Mouse (Mus musculus) hindbrain, embryonic 11.5 days (tissue): ENCODE data around the gene Grid1. TPM values are rescaled to one million over a fixed set of nuclear protein-coding genes. Genes with fewer than 3 reads are reported as not detected.

Source experiments
- ATAC-seq: fragments of 200-750 bp; cut with Nextera tagmentation; 2 replicates; pipeline ENCODE4 v1.8.0; 2017; ENCODE audit warnings: mild to moderate bottlenecking, moderate TSS enrichment, moderate library complexity; ENCODE audit not compliant: low FRiP score
- DNase-seq: peaks from one replicate; pipeline ENCODE4 v3.0.0-alpha.2; 2015; ENCODE audit warnings: low spot score
- H3K27ac ChIP-seq: fragments of 300-500 bp; sonication (generic); 2 replicates; pipeline ENCODE4 v1.5.1; 2014; ENCODE audit warnings: mild to moderate bottlenecking, low read depth, low read length
- H3K27me3 ChIP-seq: fragments of 300-500 bp; sonication (generic); 2 replicates; pipeline ENCODE4 v1.6.1; 2014; ENCODE audit warnings: mild to moderate bottlenecking, low read length, moderate library complexity, mixed read lengths; ENCODE audit not compliant: control insufficient read depth, insufficient read depth
- H3K36me3 ChIP-seq: fragments of 300-500 bp; sonication (generic); 2 replicates; pipeline ENCODE4 v1.6.1; 2014; ENCODE audit warnings: mild to moderate bottlenecking, low read length, moderate library complexity, mixed read lengths; ENCODE audit not compliant: control insufficient read depth, insufficient read depth
- H3K4me1 ChIP-seq: fragments of 300-500 bp; sonication (generic); replicated peaks from 2 replicates; pipeline ENCODE4 v1.6.1; 2014; ENCODE audit warnings: low read length, mixed read lengths; ENCODE audit not compliant: control insufficient read depth, insufficient read depth
- H3K4me2 ChIP-seq: fragments of 300-500 bp; sonication (generic); replicated peaks from 2 replicates; pipeline ENCODE4 v1.6.1; 2014; ENCODE audit warnings: mild to moderate bottlenecking, low read depth, low read length
- H3K4me3 ChIP-seq: fragments of 300-500 bp; sonication (generic); 2 replicates; pipeline ENCODE4 v1.5.1; 2014; ENCODE audit warnings: low read depth, low read length
- H3K9ac ChIP-seq: fragments of 300-500 bp; sonication (generic); 2 replicates; pipeline ENCODE4 v1.6.1; 2014; ENCODE audit warnings: low read depth, low read length
- H3K9me3 ChIP-seq: fragments of 300-500 bp; sonication (generic); 2 replicates; pipeline ENCODE4 v1.6.1; 2016; ENCODE audit warnings: low read length; ENCODE audit not compliant: control insufficient read depth
- WGBS: fragments of 180-500 bp; shearing (Covaris S2); extraction: QIAGEN DNeasy Blood & Tissue Kit; methylation state at CpG from one replicate; pipeline ENCODE4 v1.1.7; 2014; 5-methylcytosine and 5-hydroxymethylcytosine counted together
- polyA plus RNA-seq: library from polyadenylated mRNA; unstranded; fragments of >200 nt; fragmentation: Nextera tagmentation; extraction: Ambion mirVana; gene quantifications from 2 replicates; pipeline ENCODE4 v1.2.1, GENCODE M21; 2014

The Grid1 gene
- polyA plus RNA-seq, 1 experiment from 2014 or later: 0.54 TPM

DNA sequence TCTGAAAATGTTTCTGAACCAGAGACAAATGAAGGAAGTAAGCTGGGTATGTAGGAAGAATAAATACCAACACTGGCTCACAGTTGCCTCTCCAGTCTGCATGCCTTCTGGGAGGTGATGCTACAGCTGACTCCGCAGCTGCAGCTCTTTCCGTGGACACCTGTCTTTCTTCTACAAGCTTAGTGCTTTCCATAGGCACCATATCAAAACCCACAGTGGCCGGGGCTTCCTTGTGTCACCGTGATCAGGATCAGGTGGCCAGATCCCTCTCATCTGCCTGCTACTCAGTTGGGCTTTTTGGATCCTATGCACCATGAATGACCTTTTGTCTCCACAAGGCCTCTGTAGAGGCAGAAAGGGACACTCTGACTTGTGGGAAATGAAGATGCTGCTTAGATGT, 272.7 kb downstream of the Grid1 start:
- Histone ChIP-seq H3K4me1 (no peaks in the 10 kb centered on the region), H3K4me3 (no peak overlapping the region), H3K27ac (no peak overlapping the region), H3K36me3 (no peaks in the 10 kb centered on the region), H3K4me2 (no peak overlapping the region), H3K9ac (no peak overlapping the region), H3K27me3 (no peaks in the 10 kb centered on the region), H3K9me3 (no peaks in the 10 kb centered on the region)
- ATAC-seq (no peak), DNase-seq (no peak)
- WGBS: 93% methylated on average over 4 of the region's 4 CpGs

DNA sequence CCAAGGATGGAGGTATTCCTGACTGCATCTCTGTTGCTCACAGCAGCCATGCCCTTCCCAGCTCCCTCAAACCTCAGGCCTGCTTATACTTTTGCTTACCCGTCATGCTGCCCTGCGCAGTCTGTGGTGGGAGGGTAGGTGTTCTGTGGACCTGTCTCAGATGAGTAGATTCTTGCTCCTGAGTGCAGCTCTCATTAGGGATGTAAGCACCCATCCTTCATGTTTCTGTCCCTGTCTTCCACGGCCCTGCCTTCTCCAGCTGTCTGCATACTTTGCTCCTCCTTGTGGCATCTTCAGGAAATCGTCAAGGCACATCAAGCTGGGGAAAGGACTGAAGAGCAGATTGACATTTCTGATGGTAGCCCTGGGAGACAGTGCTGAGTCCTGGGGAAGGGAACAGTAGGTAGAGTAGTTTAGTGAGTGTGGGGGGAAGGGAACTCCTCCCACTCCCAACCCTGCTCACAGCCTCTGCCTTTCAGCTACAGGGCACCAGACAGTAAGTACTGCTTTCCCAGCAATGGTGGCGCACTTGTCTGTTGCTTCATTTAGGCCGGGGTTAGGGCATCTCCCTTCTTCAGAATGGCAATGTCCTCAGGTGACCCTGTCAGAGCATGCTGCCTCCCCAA, 273.8 kb downstream of the Grid1 start:
- Histone ChIP-seq H3K9ac (no peak overlapping the region), H3K27ac (no peak overlapping the region), H3K4me2 (no peak overlapping the region), H3K4me1 (no peaks in the 10 kb centered on the region), H3K36me3 (no peaks in the 10 kb centered on the region), H3K4me3 (no peak overlapping the region), H3K27me3 (no peaks in the 10 kb centered on the region), H3K9me3 (no peaks in the 10 kb centered on the region)
- ATAC-seq (peak; percentile 66), DNase-seq (no peak)
- WGBS: 67% methylated on average over 6 of the region's 6 CpGs

DNA sequence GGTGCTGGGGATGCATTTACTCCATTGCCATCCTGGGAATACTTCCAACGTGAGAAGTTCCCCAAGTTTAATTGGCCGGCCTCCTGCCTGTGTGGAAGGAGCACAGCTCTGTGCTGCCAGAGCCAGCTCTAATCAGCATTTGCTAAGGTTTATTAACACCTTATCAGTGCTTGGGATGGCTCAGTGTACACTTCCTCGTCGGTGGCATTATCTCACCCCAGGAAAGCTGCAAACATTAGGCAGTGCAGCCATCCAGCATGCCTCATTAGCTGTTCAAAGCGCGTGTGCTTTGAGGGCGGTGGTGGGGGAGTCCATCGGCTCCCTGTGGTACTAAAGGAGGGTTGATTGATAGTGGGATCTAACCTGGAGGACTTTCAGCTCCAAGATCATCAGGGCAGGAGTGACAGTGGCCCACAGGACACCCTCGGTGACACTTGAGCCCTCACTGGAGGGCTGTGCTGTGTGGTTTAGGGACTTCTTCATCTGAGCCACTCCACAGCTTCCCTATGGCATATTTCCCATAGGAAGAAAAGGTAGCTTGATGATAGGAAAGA, 275.7 kb downstream of the Grid1 start:
- Histone ChIP-seq H3K9me3 (no peaks in the 10 kb centered on the region), H3K4me3 (no peak overlapping the region), H3K4me2 (no peak overlapping the region), H3K27me3 (no peaks in the 10 kb centered on the region), H3K9ac (no peak overlapping the region), H3K36me3 (no peaks in the 10 kb centered on the region), H3K4me1 (no peaks in the 10 kb centered on the region), H3K27ac (no peak overlapping the region)
- 42% methylated on average over 9 of the region's 9 CpGs for WGBS
- no peak for DNase-seq
- 0 out of 2 replicates have a peak, but pooled peaks have one; percentile 25 for ATAC-seq

DNA sequence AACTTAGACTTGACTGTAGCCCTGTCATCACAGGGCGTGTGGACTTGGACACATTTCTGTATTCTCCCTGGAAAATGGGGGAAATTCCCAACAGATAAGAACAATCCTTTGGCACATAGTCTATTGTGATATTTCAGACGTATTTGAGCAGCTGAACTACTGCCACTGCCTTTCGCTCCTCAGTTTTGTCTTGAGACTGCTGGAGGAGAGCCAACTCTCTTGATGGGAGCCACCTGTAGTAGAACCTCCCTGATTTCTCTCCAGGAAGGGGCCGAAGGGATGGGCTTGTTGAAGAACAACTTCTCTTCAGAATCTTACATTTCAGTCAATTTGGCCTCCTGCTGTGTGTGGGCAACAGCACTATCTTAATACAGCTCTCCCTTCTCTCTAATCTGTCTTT, 276.2 kb downstream of the Grid1 start:
- no peaks in the 10 kb centered on the region for H3K4me1 ChIP-seq
- DNase-seq (no peak), ATAC-seq (no peak)
- no peaks in the 10 kb centered on the region for H3K27me3 ChIP-seq
- WGBS: 83% methylated on average over 4 of the region's 4 CpGs
- H3K27ac ChIP-seq: no peak overlapping the region
- no peaks in the 10 kb centered on the region for H3K9me3 ChIP-seq
- H3K9ac ChIP-seq: no peak overlapping the region
- no peak overlapping the region for H3K4me2 ChIP-seq
- no peak overlapping the region for H3K4me3 ChIP-seq
- no peaks in the 10 kb centered on the region for H3K36me3 ChIP-seq

DNA sequence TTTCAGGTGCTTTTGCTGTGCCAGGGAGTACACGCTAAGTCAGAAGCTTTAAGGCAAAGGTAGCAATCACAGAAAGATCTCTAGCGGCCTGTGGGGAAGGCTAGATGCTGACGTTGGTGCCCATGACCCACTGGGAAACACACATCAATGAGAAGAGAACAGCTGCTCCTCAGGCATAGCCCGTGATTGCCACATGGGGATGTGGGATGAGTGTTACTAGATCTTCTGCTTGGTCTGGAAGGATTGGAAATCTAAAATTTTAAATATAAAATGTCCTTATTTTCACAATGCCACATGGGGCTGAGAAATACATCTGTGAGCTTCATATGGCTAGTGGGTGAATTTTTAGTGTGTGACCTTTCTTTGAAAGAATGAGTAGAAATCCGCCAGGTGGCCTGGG, 277.3 kb downstream of the Grid1 start:
- Histone ChIP-seq H3K4me2 (no peak overlapping the region), H3K4me1 (no peaks in the 10 kb centered on the region), H3K36me3 (no peaks in the 10 kb centered on the region), H3K9ac (no peak overlapping the region), H3K9me3 (no peaks in the 10 kb centered on the region), H3K27me3 (no peaks in the 10 kb centered on the region), H3K27ac (no peak overlapping the region), H3K4me3 (no peak overlapping the region)
- DNase-seq (no peak), ATAC-seq (no peak)
- WGBS: 89% methylated on average over 5 of the region's 5 CpGs

DNA sequence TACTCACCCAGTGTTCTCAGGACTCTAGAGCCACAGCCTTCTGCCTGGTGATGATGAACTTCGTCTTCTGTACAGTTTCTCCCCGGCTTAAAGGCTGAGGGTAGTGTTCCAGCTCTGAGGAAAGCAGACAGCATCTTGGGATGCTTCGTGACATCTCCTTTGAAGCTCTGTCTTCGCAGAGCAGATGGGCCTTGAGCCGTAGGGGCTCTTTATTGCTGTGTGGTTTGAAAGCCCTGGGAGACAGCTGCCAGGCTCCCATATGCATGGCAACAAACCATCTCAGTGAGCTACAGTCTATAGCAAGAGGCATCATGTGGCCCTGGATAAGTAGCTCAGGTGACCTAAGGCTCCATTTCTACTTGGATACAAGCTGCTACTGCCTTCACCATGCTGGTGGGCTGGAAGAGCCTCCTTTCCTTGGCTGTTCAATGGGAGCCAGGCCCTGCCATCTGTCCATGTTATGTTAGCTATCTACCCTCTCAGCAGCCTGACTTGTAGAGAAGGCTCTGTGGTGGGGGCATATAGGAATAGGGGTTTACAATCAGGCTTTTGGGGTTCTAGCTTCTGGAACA, 283.8 kb downstream of the Grid1 start:
- Histone ChIP-seq H3K36me3 (no peaks in the 10 kb centered on the region), H3K4me3 (no peak overlapping the region), H3K9ac (no peak overlapping the region), H3K4me2 (no peak overlapping the region), H3K4me1 (no peaks in the 10 kb centered on the region), H3K9me3 (no peaks in the 10 kb centered on the region), H3K27me3 (no peaks in the 10 kb centered on the region), H3K27ac (no peak overlapping the region)
- ATAC-seq: no peak
- no peak for DNase-seq
- 95% methylated on average over 5 of the region's 5 CpGs for WGBS

DNA sequence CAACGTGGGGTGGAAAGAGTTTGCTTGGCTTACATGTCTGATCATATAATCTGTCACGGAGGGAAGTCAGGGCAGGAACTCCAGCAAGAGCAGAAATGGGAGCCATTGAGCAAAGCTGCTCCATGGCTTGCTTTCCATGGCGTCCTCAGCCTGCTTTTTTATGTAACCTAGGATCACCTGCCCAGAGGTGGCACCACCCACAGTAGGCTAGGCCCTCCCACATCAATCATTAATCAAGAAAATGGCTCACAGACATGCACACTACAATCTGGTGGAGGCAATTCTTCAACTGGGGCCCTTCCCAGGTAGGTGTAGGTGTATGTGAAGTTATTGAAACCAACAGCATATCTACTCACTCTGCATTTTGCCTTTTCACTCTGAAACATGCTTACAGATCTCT, 287.7 kb downstream of the Grid1 start:
- ATAC-seq: no peak
- Histone ChIP-seq H3K9me3 (no peaks in the 10 kb centered on the region), H3K4me1 (no peaks in the 10 kb centered on the region), H3K4me3 (no peak overlapping the region), H3K4me2 (no peak overlapping the region), H3K27ac (no peak overlapping the region), H3K27me3 (no peaks in the 10 kb centered on the region), H3K9ac (no peak overlapping the region), H3K36me3 (no peaks in the 10 kb centered on the region)
- WGBS: 90% methylated on average over 3 of the region's 3 CpGs
- no peak for DNase-seq

DNA sequence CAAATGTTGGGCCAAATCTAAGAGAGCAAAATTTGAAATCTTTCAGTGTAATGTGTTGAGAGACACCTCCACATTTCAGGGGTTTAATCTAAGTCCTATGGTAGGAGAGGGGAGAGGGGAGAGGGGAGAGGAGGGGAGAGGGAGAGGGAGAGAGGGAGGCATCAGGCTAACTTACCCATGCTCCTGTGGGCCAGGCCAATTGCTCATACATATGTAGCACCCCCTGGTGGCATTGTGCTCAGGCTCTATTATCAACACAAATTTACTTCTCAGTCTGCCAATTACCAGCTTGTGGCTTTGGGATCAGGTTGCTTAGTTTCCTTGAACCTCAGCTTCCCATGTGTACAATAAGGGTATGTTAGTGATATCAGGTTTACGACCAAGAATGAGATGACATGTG, 291.0 kb downstream of the Grid1 start:
- no peak overlapping the region for H3K27ac ChIP-seq
- H3K9me3 ChIP-seq: no peaks in the 10 kb centered on the region
- DNase-seq (peak; percentile 56), ATAC-seq (peak; percentile 53; the same call in 1 of the 2 replicates)
- H3K4me2 ChIP-seq: no peak overlapping the region
- no peak overlapping the region for H3K4me3 ChIP-seq
- WGBS: 82% methylated on average over 1 of the region's 1 CpGs
- H3K27me3 ChIP-seq: no peaks in the 10 kb centered on the region
- H3K4me1 ChIP-seq: no peaks in the 10 kb centered on the region
- no peak overlapping the region for H3K9ac ChIP-seq
- H3K36me3 ChIP-seq: no peaks in the 10 kb centered on the region
